Mouse (Mus musculus) layer of hippocampus, adult 11-12 months (tissue): ENCODE data around the gene Cap2.

ENCODE experiments used
- DNase-seq: peaks from one replicate; pipeline ENCODE4 v3.0.0; 2022; ENCODE audit warnings: low spot score

Cap2 gene

GRCm38 (mm10) chr13:46525295-46526255 is 23.9 kb downstream of the Cap2 start:
- DNase-seq, result no peak

- no peak for DNase-seq
Observed at GRCm38 (mm10) chr13:46526645-46527044, 25.0 kb downstream of the Cap2 start.

DNA sequence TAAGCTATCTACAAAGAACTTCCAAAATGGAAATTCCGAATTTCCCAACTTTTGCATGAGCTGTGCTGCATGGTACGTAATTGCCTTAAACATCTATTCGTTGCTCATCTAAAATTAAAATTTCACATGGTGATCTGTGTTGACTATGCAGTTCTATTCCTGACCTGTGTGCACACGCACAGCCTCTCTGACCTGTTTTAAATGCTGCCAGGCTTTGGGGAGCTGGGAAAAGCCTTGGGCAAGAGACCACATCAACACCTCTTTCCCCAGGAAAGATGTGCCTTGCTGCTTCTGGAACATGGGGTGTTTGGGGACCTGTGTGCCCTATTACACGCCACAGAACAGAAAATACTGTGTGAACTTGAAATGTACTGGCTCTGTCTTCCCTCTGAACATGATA is 25.7 kb downstream of the Cap2 start:
- no peak for DNase-seq

DNA sequence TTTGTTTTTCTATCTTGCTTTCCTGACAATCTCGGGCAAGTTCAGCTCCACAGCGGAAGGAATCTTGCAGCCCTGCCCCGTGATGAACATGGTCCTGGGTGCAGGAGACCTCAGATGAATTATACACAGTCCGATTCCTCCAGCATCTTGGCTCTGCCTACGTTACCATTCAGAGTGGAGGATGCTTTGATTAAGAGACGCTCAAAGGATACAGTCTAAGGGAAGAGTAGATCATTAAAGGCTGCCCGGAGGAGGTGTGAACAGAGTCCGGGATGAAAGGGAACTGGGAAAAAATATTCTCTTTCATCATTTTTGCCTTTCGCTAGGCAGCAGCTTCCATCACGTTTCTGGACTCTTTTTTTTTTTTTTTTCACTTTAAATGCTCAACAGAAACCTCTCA is 27.4 kb downstream of the Cap2 start:
- no peak for DNase-seq

DNA sequence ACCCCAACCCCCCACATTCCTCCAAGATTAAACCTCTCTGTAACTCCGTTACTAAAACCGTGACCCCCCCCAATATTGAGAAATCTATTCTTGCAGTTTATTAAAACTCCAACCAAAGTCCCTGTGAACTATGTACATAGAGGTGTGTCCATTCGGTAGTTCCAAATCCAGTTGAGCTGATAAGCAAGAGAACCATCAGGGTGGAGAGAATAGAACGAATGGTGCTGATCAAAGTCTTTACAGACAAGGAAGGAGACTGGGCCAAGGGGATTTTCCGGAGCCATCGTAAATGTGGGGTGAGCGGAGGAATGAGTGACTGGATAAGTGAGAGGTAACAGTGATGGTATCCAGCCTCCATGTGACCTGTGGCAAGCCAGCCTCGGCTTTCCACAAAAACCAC is 28.9 kb downstream of the Cap2 start:
- DNase-seq, result no peak

DNA sequence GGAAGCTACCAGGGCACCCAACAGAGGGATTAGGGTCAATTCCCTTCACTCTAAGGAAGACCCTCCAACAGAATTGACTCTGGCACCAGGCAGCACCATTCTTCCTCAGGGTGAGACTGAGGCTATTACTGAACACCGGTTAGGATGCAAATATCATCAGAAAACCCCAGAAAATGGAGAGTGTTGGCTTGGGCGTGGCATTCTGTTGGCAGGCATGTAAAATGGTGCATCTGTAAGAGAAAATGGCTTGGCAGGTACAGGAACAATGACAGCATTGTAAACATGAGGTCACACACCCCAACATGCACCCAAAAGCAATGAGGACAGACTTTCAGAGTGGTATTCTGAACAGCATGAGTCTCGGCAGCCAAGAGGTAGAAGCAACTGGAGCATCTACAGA is 30.0 kb downstream of the Cap2 start:
- no peak for DNase-seq

GRCm38 (mm10) chr13:46532276-46532675 is 30.6 kb downstream of the Cap2 start:
- DNase-seq, result no peak

GRCm38 (mm10) chr13:46533342-46534129 is 31.9 kb downstream of the Cap2 start:
- DNase-seq, result no peak

DNA sequence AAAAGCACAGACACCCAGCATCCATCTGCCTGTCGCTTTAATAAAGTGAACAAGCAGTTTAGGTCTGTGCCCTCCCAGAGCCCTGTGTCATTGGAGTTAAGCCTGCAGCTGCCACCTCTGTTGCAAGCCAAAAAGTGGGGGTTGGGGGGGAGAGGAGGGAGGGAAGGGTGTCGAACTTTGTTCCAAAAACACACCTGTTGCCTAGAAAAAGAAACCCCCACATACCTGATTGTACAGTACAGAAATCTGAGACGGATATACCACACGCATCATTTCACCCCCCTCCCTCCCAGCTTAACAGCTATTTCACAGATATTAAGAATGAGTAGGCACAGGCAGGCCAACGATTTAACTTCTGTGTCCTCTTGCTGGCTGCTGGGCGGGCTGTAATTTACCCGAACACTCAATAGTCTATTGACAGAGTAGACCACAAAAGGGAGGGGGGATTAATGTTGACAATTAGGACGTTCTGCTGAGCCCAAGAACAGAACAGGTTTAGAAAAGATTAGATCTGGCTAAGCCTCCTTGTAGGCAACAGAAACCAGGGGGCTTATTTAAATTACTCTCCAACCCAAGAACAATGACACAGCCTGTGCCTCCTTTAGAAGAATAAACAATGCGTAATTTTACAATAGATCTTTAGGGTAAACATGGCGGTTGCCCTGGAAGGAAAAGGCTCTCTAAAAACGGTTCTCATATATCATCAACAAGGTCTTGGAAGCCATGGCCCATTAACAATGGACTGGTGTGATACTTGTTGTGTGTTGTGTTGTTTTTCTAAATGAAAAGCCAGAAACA is 32.7 kb downstream of the Cap2 start:
- DNase-seq, result no peak

DNA sequence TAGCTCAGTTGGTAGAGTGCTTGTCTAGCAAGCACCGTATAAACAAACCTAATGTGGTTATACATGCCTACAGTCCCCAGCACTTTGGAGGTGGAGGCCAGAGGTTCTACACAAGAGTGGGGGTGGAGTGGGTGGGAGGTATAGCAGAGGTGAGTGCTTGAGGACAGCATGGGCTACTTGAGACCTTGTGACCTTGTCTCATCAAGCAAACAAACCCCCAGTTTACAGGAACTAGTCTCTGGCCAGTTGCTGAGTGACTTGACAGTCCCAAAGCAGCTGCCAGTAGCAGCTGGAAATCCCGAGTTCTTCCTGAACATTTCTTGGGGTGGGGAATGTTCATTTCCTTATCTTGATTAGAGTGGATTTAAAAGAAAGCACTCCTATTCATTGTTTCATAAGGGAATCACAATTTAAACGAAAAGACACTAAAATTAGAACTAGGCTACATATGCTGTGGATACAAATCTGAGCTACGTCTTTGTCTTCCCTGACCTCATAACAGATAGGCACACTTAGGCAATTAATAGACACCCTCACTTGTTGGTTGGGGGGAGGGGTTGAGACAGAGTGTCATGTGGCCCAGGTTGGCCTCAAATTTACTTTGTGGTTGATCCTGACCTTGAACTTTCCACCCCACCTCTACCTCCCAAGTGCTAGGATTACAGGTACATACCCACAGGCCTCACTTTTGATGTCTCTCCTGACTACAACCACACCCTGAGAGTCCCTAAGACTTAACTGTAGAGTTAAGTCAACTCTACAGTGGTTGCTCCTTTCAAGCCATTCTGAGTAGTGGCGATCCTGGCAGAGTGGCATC is 33.5 kb downstream of the Cap2 start:
- no peak for DNase-seq

- DNase-seq, result no peak
Observed at GRCm38 (mm10) chr13:46539284-46539683, 37.6 kb downstream of the Cap2 start.

- DNase-seq, result no peak
Observed at GRCm38 (mm10) chr13:46540943-46541342, 39.3 kb downstream of the Cap2 start.

- no peak for DNase-seq
Observed at GRCm38 (mm10) chr13:46542782-46543181, 41.1 kb downstream of the Cap2 start.

- DNase-seq, result no peak
Observed at GRCm38 (mm10) chr13:46544608-46545007, 43.0 kb downstream of the Cap2 start.

- DNase-seq, result no peak
Observed at GRCm38 (mm10) chr13:46545081-46545480, 43.4 kb downstream of the Cap2 start.

- DNase-seq, result no peak
Observed at GRCm38 (mm10) chr13:46546846-46547245, 45.2 kb downstream of the Cap2 start.

DNA sequence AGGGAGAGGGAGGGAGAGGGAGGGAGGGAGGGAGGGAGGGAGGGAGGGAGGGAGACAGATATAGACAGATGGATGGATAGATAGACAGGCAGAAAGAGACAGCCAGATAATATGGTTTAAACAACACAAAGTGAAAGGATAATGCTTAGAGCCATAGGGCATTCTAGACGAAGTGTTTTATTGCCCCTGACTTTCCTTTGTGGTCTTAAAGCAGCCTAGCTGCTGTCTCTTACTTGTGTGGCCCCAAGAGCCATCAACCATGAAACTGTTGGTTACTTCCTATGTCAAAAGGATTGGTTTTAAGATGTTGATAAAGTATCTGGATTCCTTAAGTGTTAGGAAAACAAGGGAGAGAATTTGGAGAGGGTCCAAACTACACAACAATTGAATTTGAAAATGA is 45.6 kb downstream of the Cap2 start:
- no peak for DNase-seq

GRCm38 (mm10) chr13:46548132-46548531 is 46.5 kb downstream of the Cap2 start:
- DNase-seq, result no peak

GRCm38 (mm10) chr13:46548600-46549179 is 47.0 kb downstream of the Cap2 start:
- DNase-seq, result no peak

DNA sequence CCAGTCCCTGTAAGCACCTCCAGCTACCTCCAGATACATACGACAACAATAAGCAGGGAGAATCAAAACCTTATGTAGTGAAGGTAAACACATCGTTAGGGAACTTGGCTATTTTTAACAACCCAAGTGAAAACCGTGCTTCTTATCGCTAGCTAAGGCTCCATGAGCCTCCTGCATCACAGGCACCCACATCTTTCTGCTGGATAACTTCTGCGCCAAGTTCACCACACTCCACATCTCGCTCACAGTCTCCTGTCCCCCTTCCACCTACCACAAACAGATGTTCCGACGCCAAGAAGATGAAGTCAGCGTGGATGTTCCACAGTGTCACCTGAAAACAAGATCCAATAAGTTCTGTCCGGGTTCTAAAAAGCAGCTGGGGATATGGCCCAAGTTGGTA is 49.0 kb downstream of the Cap2 start:
- DNase-seq, result no peak

DNA sequence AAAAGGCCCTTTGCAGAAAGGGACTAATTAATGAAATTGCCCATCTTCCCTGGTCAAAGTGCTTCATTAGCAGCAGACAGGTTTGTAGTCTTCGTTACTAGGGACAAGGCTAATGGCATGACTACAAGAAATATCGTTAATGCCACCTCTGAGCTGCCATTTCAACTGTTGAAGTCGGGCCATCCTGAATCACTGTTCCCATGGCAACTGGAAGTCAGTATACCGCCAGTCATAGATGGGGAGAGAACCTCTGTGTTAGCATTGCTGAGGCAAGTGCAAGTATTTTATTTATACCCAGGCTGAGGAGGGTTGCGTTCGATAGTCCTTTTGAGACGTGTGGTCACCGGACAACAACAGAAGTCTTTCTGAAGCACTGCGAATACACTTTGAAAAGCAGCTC is 53.1 kb downstream of the Cap2 start:
- DNase-seq, result no peak
